Mouse (Mus musculus) embryonic fibroblast, embryonic 13.5 days (primary cell): Measurements from ENCODE around the gene Atad2b. TPM values are rescaled to one million over a fixed set of nuclear protein-coding genes. Genes with fewer than 3 reads are reported as not detected.
"Not testable (repeated sequence)": the region's sequence is repeated elsewhere in the genome, so short reads cannot be mapped to it uniquely, and the experiment has no call there.

ENCODE experiments used
- H3K27ac ChIP-seq: 2 replicates; pipeline ENCODE4 v1.5.1; 2012; ENCODE audit warnings: low read length, control low read depth, inconsistent platforms; ENCODE audit not compliant: insufficient read depth
- H3K4me1 ChIP-seq: 2 replicates; pipeline ENCODE4 v1.6.1; 2011; ENCODE audit warnings: low read length; ENCODE audit not compliant: control insufficient read depth, insufficient read depth
- H3K4me3 ChIP-seq: 2 replicates; pipeline ENCODE4 v1.5.1; 2011; ENCODE audit warnings: mild to moderate bottlenecking, control low read depth, low read length; ENCODE audit not compliant: insufficient read depth
- CTCF ChIP-seq: IDR thresholded peaks from 2 replicates; pipeline ENCODE4 v1.5.1; 2011; ENCODE audit warnings: mild to moderate bottlenecking, control low read depth, low read length, moderate library complexity, borderline replicate concordance; ENCODE audit not compliant: insufficient read depth
- POLR2A ChIP-seq: IDR thresholded peaks from 2 replicates; pipeline ENCODE4 v1.6.1; 2011; ENCODE audit warnings: low read depth, mild to moderate bottlenecking, control low read depth, low read length, moderate library complexity
- polyA plus RNA-seq: library from polyadenylated mRNA; stranded (reverse); fragments of >200 nt; gene quantifications from 2 replicates; pipeline ENCODE4 v1.2.4, GENCODE M21; 2011; ENCODE audit warnings: low read depth; ENCODE audit not compliant: missing spikeins, insufficient read length

Gene Atad2b
- polyA plus RNA-seq, 1 experiment, result 24.2 TPM

GRCm38 (mm10) chr12:4879048-4879447 lies 38.1 kb upstream of the Atad2b start:
- Histone ChIP-seq H3K27ac (no peak overlapping the region), H3K4me3 (no peak overlapping the region), H3K4me1 (no peaks in the 10 kb centered on the region)
- TF ChIP-seq POLR2A (no peak), CTCF (no peak)

GRCm38 (mm10) chr12:4882086-4882485 lies 35.1 kb upstream of the Atad2b start:
- no peaks in the 10 kb centered on the region for H3K4me1 ChIP-seq
- H3K4me3 ChIP-seq, result no peak overlapping the region
- H3K27ac ChIP-seq, result no peak overlapping the region
- TF ChIP-seq CTCF, result no peak
- TF ChIP-seq POLR2A, result no peak

GRCm38 (mm10) chr12:4885062-4885461 lies 32.1 kb upstream of the Atad2b start:
- TF ChIP-seq CTCF (no peak), POLR2A (no peak)
- Histone ChIP-seq H3K4me3 (no peak overlapping the region), H3K4me1 (no peaks in the 10 kb centered on the region), H3K27ac (no peak overlapping the region)

- not testable (repeated sequence) for H3K27ac ChIP-seq, H3K4me3 ChIP-seq, H3K4me1 ChIP-seq
Observed at GRCm38 (mm10) chr12:4886581-4886980, 30.6 kb upstream of the Atad2b start.

DNA sequence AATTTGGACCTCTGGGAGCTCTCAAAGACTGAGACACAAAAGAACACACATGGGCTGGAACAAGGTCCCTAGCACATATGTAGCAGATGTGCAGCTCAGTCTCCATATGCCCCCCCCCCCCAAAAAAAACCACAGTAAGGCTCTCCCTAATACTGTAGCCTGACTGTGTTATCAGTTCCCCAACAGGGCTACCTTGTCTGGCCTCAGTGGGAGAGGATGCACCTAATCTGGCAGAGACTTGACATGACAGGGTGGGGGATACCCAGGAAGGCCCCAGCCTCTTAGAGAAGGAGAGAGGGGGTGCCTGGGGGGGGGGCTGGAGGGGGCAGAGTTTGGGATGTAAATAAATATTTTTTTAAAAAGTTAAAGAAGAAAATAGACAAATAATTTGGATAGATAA lies 28.4 kb upstream of the Atad2b start:
- H3K27ac ChIP-seq, result no peak overlapping the region
- no peaks in the 10 kb centered on the region for H3K4me1 ChIP-seq
- H3K4me3 ChIP-seq, result no peak overlapping the region
- TF ChIP-seq POLR2A (no peak), CTCF (no peak)

GRCm38 (mm10) chr12:4889251-4889650 lies 27.9 kb upstream of the Atad2b start:
- H3K27ac ChIP-seq, result no peak overlapping the region

GRCm38 (mm10) chr12:4889891-4890290 lies 27.3 kb upstream of the Atad2b start:
- H3K4me1 ChIP-seq, result no peaks in the 10 kb centered on the region
- no peak overlapping the region for H3K27ac ChIP-seq
- no peak for TF ChIP-seq CTCF
- TF ChIP-seq POLR2A, result no peak
- H3K4me3 ChIP-seq, result no peak overlapping the region

More at GRCm38 (mm10) chr12:4889251-4889650, 27.9 kb upstream of the Atad2b start:
- TF ChIP-seq CTCF (no peak), POLR2A (no peak)
- Histone ChIP-seq H3K4me1 (no peaks in the 10 kb centered on the region), H3K4me3 (no peak overlapping the region)

GRCm38 (mm10) chr12:4898024-4898423 lies 19.1 kb upstream of the Atad2b start:
- H3K27ac ChIP-seq, result no peak overlapping the region
- H3K4me1 ChIP-seq, result no peaks in the 10 kb centered on the region
- H3K4me3 ChIP-seq, result no peak overlapping the region
- TF ChIP-seq CTCF (no peak), POLR2A (no peak)

DNA sequence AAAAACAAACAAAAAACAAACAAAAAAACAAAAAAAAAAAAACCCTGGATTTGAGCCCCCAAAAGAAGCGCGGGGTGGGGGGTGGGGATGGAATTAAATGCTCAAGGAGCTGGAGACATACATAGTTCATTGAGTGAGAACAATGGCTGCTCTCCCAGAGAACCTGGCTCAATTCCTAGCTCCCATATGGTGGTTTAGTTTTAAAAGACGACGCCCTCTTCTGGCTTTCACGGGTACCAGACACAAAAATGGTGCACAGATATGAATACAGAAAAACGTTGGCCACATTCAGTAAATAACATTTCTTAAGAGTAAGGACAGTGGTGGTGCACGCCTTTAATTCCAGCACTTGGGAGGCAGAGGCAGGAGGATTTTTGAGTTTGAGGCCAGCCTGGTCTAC lies 11.2 kb upstream of the Atad2b start:
- Histone ChIP-seq H3K27ac (no peak overlapping the region), H3K4me1 (no peaks in the 10 kb centered on the region), H3K4me3 (no peak overlapping the region)
- TF ChIP-seq POLR2A (no peak), CTCF (no peak)

- Histone ChIP-seq H3K27ac (no peak overlapping the region), H3K4me3 (peak overlapping the region; percentile 72), H3K4me1 (no peaks in the 10 kb centered on the region)
- TF ChIP-seq CTCF (no peak), POLR2A (no peak)
Observed at GRCm38 (mm10) chr12:4906476-4906875, 10.7 kb upstream of the Atad2b start.
